Mouse (Mus musculus): ENCODE measurements around the gene Cluap1. TPM values are rescaled to one million over a fixed set of nuclear protein-coding genes. Genes with fewer than 3 reads are reported as not detected.
A peak's percentile ranks its signal among the peaks of the same experiment; 100 is the strongest.

Gene Cluap1
- polyA plus RNA-seq (2015; fragmentation: Nextera tagmentation; extraction: Ambion mirVana): 42.3 and 44.4 TPM in 2 replicates

DNA sequence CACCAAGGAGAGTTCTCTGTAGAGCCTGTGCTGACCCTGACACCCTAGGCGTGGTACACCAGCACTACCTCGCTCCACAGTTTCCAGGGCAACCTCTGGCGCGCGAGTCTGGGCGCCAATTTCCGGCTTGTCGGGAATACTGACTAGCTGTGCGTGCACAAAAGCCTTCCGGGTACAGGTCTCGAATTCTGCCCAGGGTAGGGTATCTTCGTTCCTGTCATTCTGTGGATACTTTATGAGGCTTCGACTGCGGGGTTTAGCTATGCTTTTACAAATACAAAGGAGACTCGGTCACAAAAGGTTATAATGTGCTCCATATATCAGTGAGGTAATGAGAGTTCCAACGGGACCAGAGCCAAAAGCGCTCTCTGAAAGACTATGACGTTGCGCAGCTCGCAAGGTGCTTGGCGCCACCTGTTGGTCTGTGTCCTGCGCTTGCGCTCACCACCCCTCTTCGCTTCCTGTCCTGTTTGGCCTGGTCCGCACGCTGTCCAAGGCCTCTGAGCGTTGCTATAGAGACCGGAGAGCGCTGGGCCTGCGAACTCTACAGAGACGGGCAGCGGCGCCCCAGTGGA is at the start of gene Cluap1, which contains the start of gene 1700037C18Rik:
Gene Cluap1 (plus strand): TSS at position 265 of the 575 bp plus-strand sequence.
Gene 1700037C18Rik (minus strand): TSS at position 153 of the 575 bp plus-strand sequence.
- Histone ChIP-seq H3K9me3 (replicated peaks; ENCODE audit: control insufficient read depth, low read length, poor library complexity, severe bottlenecking) (no peaks in the 10 kb centered on the region), H3K36me3 (ENCODE audit: control insufficient read depth, insufficient read depth, low read length) (peaks cover 20% of the 10 kb centered on the region), H3K27ac (ENCODE audit: low read length) (peak within 1 kb of the TSS; percentile 77), H3K4me1 (ENCODE audit: control insufficient read depth, insufficient read depth, low read length) (peaks cover 16% of the 10 kb centered on the region), H3K4me2 (ENCODE audit: low read length) (peak within 1 kb of the TSS; percentile 67), H3K27me3 (ENCODE audit: control insufficient read depth, insufficient read depth, low read depth, low read length) (no peaks in the 10 kb centered on the region), H3K9ac (ENCODE audit: low read depth, low read length) (peak within 1 kb of the TSS; percentile 80), H3K4me3 (ENCODE audit: low read depth, low read length) (peak within 1 kb of the TSS; percentile 78)
- peak; percentile 97 for ATAC-seq
- WGBS: 0% methylated on average over 33 of the region's 33 CpGs

DNA sequence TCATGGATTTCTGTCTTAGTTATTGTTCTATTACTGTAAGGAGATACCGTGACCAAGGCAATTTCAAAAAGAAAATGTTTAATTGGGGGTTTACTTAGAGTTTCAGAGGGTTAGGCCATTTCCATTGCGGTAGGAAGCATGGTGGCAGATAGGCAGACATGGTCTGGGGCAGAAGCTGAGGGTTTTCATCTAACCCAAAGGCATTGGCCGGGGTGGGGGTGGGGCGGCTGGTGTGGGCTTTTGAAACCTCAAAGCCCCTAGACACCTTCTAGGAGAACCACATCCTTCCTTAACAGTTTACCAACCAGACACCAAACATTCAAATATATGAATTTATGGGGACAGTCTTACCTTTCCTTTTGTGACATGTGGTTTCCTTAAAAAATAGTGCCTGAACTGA is 49.3 kb upstream of the Cluap1 start:
- ATAC-seq: no peak
- WGBS: 98% methylated on average over 4 of the region's 4 CpGs
- H3K4me1 ChIP-seq (ENCODE audit: control insufficient read depth, insufficient read depth, low read length): no peaks in the 10 kb centered on the region

DNA sequence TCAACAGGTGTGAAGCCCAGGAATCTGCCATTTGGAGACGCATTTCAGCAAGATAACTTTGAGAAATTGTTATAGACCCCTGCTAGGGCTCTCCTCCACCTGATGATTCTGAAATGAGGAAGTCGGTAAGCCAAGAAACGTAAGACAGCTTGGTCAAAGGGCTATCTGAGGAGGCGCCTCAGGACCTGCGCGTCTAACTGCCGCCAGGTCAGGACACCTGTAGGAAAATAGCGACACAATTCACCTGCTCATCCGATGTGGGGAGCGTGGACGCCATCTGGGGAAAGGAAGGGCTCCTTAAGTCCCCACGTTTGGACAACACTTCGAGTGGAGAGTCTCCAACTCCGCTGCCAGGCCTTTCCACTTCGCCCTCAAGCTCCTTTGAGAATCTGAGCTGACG is 36.8 kb upstream of the Cluap1 start:
- Histone ChIP-seq H3K27me3 (ENCODE audit: control insufficient read depth, insufficient read depth, low read depth, low read length) (no peaks in the 10 kb centered on the region), H3K27ac (ENCODE audit: low read length) (peak overlapping the region; percentile 65), H3K4me2 (ENCODE audit: low read length) (peak overlapping the region; percentile 91), H3K4me3 (ENCODE audit: low read depth, low read length) (peak overlapping the region; percentile 64), H3K9ac (ENCODE audit: low read depth, low read length) (peak overlapping the region; percentile 73), H3K4me1 (ENCODE audit: control insufficient read depth, insufficient read depth, low read length) (peaks cover 15% of the 10 kb centered on the region), H3K9me3 (replicated peaks; ENCODE audit: control insufficient read depth, low read length, poor library complexity, severe bottlenecking) (no peaks in the 10 kb centered on the region), H3K36me3 (ENCODE audit: control insufficient read depth, insufficient read depth, low read length) (0 out of 2 replicates have a peak, but pooled peaks cover 2% of the 10 kb centered on the region)
- 1% methylated on average over 16 of the region's 16 CpGs for WGBS
- peak; percentile 38; the same call in 1 of the 2 replicates for ATAC-seq

More for the DNA sequence above, 49.3 kb upstream of the Cluap1 start:
- H3K27ac ChIP-seq (ENCODE audit: low read length): no peak overlapping the region
- no peak overlapping the region for H3K4me2 ChIP-seq (ENCODE audit: low read length)
- no peaks in the 10 kb centered on the region for H3K9me3 ChIP-seq (replicated peaks; ENCODE audit: control insufficient read depth, low read length, poor library complexity, severe bottlenecking)
- H3K27me3 ChIP-seq (ENCODE audit: control insufficient read depth, insufficient read depth, low read depth, low read length): no peaks in the 10 kb centered on the region
- peaks cover 9% of the 10 kb centered on the region; the same call in 1 of the 2 replicates for H3K36me3 ChIP-seq (ENCODE audit: control insufficient read depth, insufficient read depth, low read length)
- no peak overlapping the region for H3K4me3 ChIP-seq (ENCODE audit: low read depth, low read length)
- H3K9ac ChIP-seq (ENCODE audit: low read depth, low read length): no peak overlapping the region

DNA sequence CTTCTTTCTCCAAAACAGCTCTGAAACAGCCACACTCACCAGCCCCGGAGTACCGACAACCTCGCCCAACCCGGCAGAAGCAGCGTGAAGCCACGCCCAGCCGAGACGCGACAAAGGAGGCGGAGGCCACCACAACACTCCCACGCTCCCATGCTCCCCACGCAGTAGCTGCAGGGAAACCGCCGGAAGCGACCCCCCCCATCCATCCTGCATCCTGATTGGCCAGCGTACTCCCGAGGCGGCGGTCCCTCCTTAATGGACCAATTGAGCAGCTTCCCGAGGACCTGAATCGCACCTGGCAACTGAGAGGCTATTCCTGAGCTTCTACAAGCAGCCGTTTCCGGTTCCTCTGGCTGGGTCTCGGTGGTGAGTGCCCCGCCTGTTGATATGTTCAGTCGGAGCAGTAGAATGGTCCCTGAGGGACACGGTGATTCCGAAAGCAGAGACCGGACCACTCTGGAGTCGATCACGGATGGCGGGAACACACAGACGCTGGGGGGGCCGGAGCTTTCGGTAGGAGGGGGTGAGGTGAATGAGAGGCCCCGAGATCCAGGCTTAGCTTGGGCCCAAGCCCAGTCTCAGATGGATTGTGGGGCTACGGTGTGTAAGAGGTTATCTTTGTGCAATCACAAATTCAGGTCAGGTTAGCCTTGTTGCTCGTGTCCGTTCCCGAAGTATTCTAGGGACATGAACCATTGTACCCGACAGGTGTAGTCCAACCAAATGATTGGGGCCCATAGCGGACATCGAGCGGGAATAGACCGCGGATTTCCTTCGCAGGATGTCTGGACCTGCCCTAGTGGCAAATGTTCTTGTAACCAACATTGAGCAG is 36.2 kb upstream of the Cluap1 start, which contains the start of gene Naa60:
Gene Naa60 (plus strand): TSS at position 160 of the 832 bp plus-strand sequence.
- Histone ChIP-seq H3K9me3 (replicated peaks; ENCODE audit: control insufficient read depth, low read length, poor library complexity, severe bottlenecking) (no peaks in the 10 kb centered on the region), H3K27me3 (ENCODE audit: control insufficient read depth, insufficient read depth, low read depth, low read length) (no peaks in the 10 kb centered on the region), H3K27ac (ENCODE audit: low read length) (peak within 1 kb of the TSS; percentile 65), H3K4me2 (ENCODE audit: low read length) (peak within 1 kb of the TSS; percentile 91), H3K36me3 (ENCODE audit: control insufficient read depth, insufficient read depth, low read length) (0 out of 2 replicates have a peak, but pooled peaks cover 2% of the 10 kb centered on the region), H3K4me1 (ENCODE audit: control insufficient read depth, insufficient read depth, low read length) (peaks cover 15% of the 10 kb centered on the region), H3K9ac (ENCODE audit: low read depth, low read length) (peak within 1 kb of the TSS; percentile 73), H3K4me3 (ENCODE audit: low read depth, low read length) (peak within 1 kb of the TSS; percentile 64)
- WGBS: 4% methylated on average over 47 of the region's 47 CpGs
- peak; percentile 96 for ATAC-seq

DNA sequence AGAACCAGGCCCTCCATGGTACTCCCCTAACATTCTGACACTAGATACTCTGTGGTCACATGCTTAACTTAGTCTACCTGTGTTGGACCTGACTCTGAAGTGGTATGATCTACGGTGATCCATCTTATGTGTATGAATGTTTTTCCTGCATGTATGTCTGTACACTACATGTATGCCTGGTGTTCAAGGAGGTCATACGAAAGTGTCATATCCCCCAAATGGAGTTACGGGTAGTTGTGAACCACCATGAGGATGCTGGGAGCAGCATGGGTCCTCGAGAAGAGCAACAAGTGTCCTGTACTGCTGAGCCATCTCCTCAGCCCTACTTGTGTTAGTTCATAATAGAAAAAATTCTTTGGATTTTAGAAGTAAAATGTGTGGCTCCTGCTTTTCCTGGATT is 32.3 kb upstream of the Cluap1 start:
- H3K27ac ChIP-seq (ENCODE audit: low read length): no peak overlapping the region
- no peaks in the 10 kb centered on the region for H3K27me3 ChIP-seq (ENCODE audit: control insufficient read depth, insufficient read depth, low read depth, low read length)
- no peak overlapping the region for H3K4me3 ChIP-seq (ENCODE audit: low read depth, low read length)
- peaks cover 5% of the 10 kb centered on the region; the same call in 1 of the 2 replicates for H3K36me3 ChIP-seq (ENCODE audit: control insufficient read depth, insufficient read depth, low read length)
- no peaks in the 10 kb centered on the region for H3K9me3 ChIP-seq (replicated peaks; ENCODE audit: control insufficient read depth, low read length, poor library complexity, severe bottlenecking)
- no peak overlapping the region for H3K9ac ChIP-seq (ENCODE audit: low read depth, low read length)
- no peak for ATAC-seq
- WGBS: 97% methylated on average over 4 of the region's 4 CpGs
- peaks cover 18% of the 10 kb centered on the region for H3K4me1 ChIP-seq (ENCODE audit: control insufficient read depth, insufficient read depth, low read length)
- no peak overlapping the region for H3K4me2 ChIP-seq (ENCODE audit: low read length)

DNA sequence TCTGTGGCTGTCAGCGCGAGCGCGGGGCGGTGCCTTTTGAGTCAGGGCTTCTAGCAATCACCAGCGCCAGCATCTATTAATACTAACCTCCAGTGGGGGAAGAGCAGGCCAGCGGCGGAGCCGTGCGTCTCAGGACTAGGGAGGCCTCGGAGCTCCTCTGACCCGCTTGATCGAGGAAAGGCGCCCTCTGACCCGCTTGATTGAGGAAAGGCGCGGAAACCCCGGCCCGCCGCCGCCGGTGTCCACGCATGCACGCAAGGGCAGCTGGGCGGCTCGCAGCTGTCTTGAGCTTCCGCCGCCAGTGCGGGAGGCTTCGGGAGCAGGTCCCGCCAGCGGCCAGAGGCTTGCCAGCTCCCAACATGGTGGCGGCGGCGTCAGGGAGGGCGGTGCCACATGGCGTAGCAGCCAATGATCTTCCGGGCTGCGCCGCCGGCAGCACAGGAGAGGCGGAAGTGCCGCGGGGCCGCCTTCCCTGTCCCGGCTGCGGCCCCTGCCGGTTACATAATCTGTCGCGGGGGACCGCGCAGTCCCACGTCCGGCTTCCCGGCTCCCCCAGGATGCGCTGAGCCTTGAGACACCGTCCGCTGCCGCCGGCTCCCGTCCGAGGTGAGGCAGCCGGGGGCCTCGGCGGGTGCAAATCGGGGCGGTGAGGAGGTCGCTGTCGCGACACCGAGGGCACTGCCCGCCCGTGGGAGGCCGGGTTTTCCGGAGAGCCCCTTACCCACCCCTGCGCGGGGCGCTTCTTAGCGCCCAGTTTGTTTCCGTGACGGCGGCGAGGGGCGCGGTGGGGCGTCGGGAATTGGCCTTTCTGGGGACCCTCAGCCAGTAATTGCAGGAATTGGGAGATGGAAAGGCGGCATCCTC is 24.2 kb upstream of the Cluap1 start, which contains the start of the genes Zfp597 and Gm20695:
Gene Zfp597 (minus strand): TSS at position 361 of the 864 bp plus-strand sequence.
Gene Gm20695 (plus strand): TSS at position 448 of the 864 bp plus-strand sequence.
- Histone ChIP-seq H3K36me3 (ENCODE audit: control insufficient read depth, insufficient read depth, low read length) (0 out of 2 replicates have a peak, but pooled peaks cover 1% of the 10 kb centered on the region), H3K27me3 (ENCODE audit: control insufficient read depth, insufficient read depth, low read depth, low read length) (no peaks in the 10 kb centered on the region), H3K4me3 (ENCODE audit: low read depth, low read length) (peak within 1 kb of the TSS; percentile 92), H3K27ac (ENCODE audit: low read length) (peak within 1 kb of the TSS; percentile 97), H3K4me1 (ENCODE audit: control insufficient read depth, insufficient read depth, low read length) (peaks cover 33% of the 10 kb centered on the region), H3K4me2 (ENCODE audit: low read length) (peak within 1 kb of the TSS; percentile 73), H3K9ac (ENCODE audit: low read depth, low read length) (peak within 1 kb of the TSS; percentile 93), H3K9me3 (replicated peaks; ENCODE audit: control insufficient read depth, low read length, poor library complexity, severe bottlenecking) (no peaks in the 10 kb centered on the region)
- peak; percentile 99 for ATAC-seq
- under 1% methylated on average over 86 of the region's 88 CpGs for WGBS

DNA sequence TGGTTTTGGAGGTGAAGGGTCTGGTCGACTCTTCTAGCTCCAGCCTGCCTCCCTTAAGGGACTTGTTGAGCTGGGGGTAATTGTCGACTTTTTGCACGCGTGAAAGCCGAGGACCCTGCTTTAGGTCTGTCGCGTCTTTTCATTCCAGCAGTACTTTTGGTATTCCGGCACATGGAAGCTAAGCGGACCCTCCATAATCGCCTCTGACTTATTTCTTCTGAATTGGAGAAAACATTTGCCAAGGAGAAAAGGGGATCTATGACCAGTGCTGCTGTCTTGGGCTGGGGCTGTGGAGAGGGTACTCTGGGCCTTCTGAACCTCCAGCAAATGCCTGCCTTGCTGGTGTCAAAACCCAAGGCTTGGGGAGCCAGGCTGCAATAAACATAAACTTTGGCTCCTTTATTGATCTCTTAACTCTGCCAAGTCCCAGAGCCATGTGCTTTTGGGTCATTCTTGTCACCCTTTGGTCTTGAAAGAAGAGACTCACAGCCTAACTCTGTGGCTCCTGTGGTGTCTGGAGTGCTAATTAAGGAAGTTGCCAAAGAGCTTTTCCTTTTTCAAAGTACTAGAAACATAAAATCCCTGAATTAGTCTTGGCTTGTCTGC is 23.4 kb upstream of the Cluap1 start:
- Histone ChIP-seq H3K27me3 (ENCODE audit: control insufficient read depth, insufficient read depth, low read depth, low read length) (no peaks in the 10 kb centered on the region), H3K9me3 (replicated peaks; ENCODE audit: control insufficient read depth, low read length, poor library complexity, severe bottlenecking) (no peaks in the 10 kb centered on the region), H3K27ac (ENCODE audit: low read length) (peak overlapping the region; percentile 97), H3K4me1 (ENCODE audit: control insufficient read depth, insufficient read depth, low read length) (peaks cover 33% of the 10 kb centered on the region), H3K9ac (ENCODE audit: low read depth, low read length) (peak overlapping the region; percentile 93), H3K4me2 (ENCODE audit: low read length) (peak overlapping the region; percentile 73), H3K36me3 (ENCODE audit: control insufficient read depth, insufficient read depth, low read length) (no peaks in the 10 kb centered on the region), H3K4me3 (ENCODE audit: low read depth, low read length) (peak overlapping the region; percentile 92)
- WGBS: 3% methylated on average over 10 of the region's 10 CpGs
- ATAC-seq: 0 out of 2 replicates have a peak, but pooled peaks have one; percentile 2
